Mouse (Mus musculus): ENCODE data around the gene Hspa14. TPM values are rescaled to one million over a fixed set of nuclear protein-coding genes. Genes with fewer than 3 reads are reported as not detected.

Gene Hspa14
- total and polyA plus RNA-seq, 3 experiments: 10.6 to 220 (median 76.4) TPM

GRCm38 (mm10) chr2:3512076-3512475 lies 538 bp downstream of the Hspa14 start:
- Histone ChIP-seq H3K27me3 (ENCODE audit: insufficient read depth, low read length) (no peaks in the 10 kb centered on the region), H3K9me3 (replicated peaks) (no peaks in the 10 kb centered on the region), H3K36me3 (replicated peaks) (peaks cover 42% of the 10 kb centered on the region), H3K4me1 (ENCODE audit: insufficient read depth, low read depth, low read length) (peaks cover 26% of the 10 kb centered on the region), H3K4me3 (ENCODE audit: low read depth, low read length) (peak overlapping the region; percentile 88)
- TF ChIP-seq CTCF (IDR thresholded peaks at IDR 0.05; ENCODE audit: low read depth, low read length): no peak
- TF ChIP-seq POLR2AphosphoS5 (IDR thresholded peaks at IDR 0.05; ENCODE audit: insufficient replicate concordance, low read depth, low read length): no peak
- TF ChIP-seq TAL1 (conservative IDR thresholded peaks at IDR 0.05; ENCODE audit: low read depth, low read length): no peak
- TF ChIP-seq GATA1 (IDR thresholded peaks at IDR 0.05; ENCODE audit: borderline replicate concordance, low read length): no peak
- no peak for TF ChIP-seq GATA2 (IDR thresholded peaks at IDR 0.05; ENCODE audit: borderline replicate concordance, low read depth, low read length)
- DNase-seq (ENCODE audit: low spot score): peak; percentile 48
- ATAC-seq (ENCODE audit: extremely low read depth, insufficient number of reproducible peaks, low FRiP score, poor library complexity, severe bottlenecking): no peak

- ATAC-seq (ENCODE audit: extremely low read depth, insufficient number of reproducible peaks, low FRiP score, poor library complexity, severe bottlenecking) (no peak), DNase-seq (ENCODE audit: low spot score) (no peak)
- H3K27me3 ChIP-seq (ENCODE audit: insufficient read depth, low read length): no peaks in the 10 kb centered on the region
- no peak overlapping the region for H3K4me3 ChIP-seq (ENCODE audit: low read depth, low read length)
- TF ChIP-seq TAL1 (conservative IDR thresholded peaks at IDR 0.05; ENCODE audit: low read depth, low read length): no peak
- TF ChIP-seq GATA2 (IDR thresholded peaks at IDR 0.05; ENCODE audit: borderline replicate concordance, low read depth, low read length): no peak
- TF ChIP-seq CTCF (IDR thresholded peaks at IDR 0.05; ENCODE audit: low read depth, low read length): no peak
- TF ChIP-seq POLR2AphosphoS5 (IDR thresholded peaks at IDR 0.05; ENCODE audit: insufficient replicate concordance, low read depth, low read length): no peak
- no peak for TF ChIP-seq GATA1 (IDR thresholded peaks at IDR 0.05; ENCODE audit: borderline replicate concordance, low read length)
- no peaks in the 10 kb centered on the region for H3K9me3 ChIP-seq (replicated peaks)
- peaks cover 82% of the 10 kb centered on the region for H3K36me3 ChIP-seq (replicated peaks)
- peaks cover 12% of the 10 kb centered on the region for H3K4me1 ChIP-seq (ENCODE audit: insufficient read depth, low read depth, low read length)
Measured at GRCm38 (mm10) chr2:3500886-3501285, 11.7 kb downstream of the Hspa14 start.

- peaks cover 5% of the 10 kb centered on the region for H3K4me1 ChIP-seq (ENCODE audit: insufficient read depth, low read depth, low read length)
- peaks cover 82% of the 10 kb centered on the region for H3K36me3 ChIP-seq (replicated peaks)
- TF ChIP-seq POLR2AphosphoS5 (IDR thresholded peaks at IDR 0.05; ENCODE audit: insufficient replicate concordance, low read depth, low read length) (no peak), CTCF (IDR thresholded peaks at IDR 0.05; ENCODE audit: low read depth, low read length) (no peak), GATA2 (IDR thresholded peaks at IDR 0.05; ENCODE audit: borderline replicate concordance, low read depth, low read length) (no peak)
- DNase-seq (ENCODE audit: low spot score): no peak
- H3K9me3 ChIP-seq (replicated peaks): no peaks in the 10 kb centered on the region
- ATAC-seq (ENCODE audit: extremely low read depth, insufficient number of reproducible peaks, low FRiP score, poor library complexity, severe bottlenecking): no peak
- no peak overlapping the region for H3K4me3 ChIP-seq (ENCODE audit: low read depth, low read length)
- no peaks in the 10 kb centered on the region for H3K27me3 ChIP-seq (ENCODE audit: insufficient read depth, low read length)
Measured at GRCm38 (mm10) chr2:3499543-3499942, 13.1 kb downstream of the Hspa14 start.

- TF ChIP-seq GATA1 (IDR thresholded peaks at IDR 0.05; ENCODE audit: borderline replicate concordance, low read length) (no peak), GATA2 (IDR thresholded peaks at IDR 0.05; ENCODE audit: borderline replicate concordance, low read depth, low read length) (no peak), CTCF (IDR thresholded peaks at IDR 0.05; ENCODE audit: low read depth, low read length) (no peak), POLR2AphosphoS5 (IDR thresholded peaks at IDR 0.05; ENCODE audit: insufficient replicate concordance, low read depth, low read length) (no peak), TAL1 (conservative IDR thresholded peaks at IDR 0.05; ENCODE audit: low read depth, low read length) (no peak)
- ATAC-seq (ENCODE audit: extremely low read depth, insufficient number of reproducible peaks, low FRiP score, poor library complexity, severe bottlenecking): peak; percentile 15; the same call in 1 of the 2 replicates
Measured at GRCm38 (mm10) chr2:3493833-3494409, 18.7 kb downstream of the Hspa14 start.

GRCm38 (mm10) chr2:3489816-3490215 lies 22.8 kb downstream of the Hspa14 start:
- ATAC-seq (ENCODE audit: extremely low read depth, insufficient number of reproducible peaks, low FRiP score, poor library complexity, severe bottlenecking) (no peak), DNase-seq (ENCODE audit: low spot score) (no peak)
- H3K4me3 ChIP-seq (ENCODE audit: low read depth, low read length): no peak overlapping the region
- peaks cover 7% of the 10 kb centered on the region; the same call in 1 of the 2 replicates for H3K4me1 ChIP-seq (ENCODE audit: insufficient read depth, low read depth, low read length)
- peaks cover 56% of the 10 kb centered on the region for H3K36me3 ChIP-seq (replicated peaks)
- TF ChIP-seq TAL1 (conservative IDR thresholded peaks at IDR 0.05; ENCODE audit: low read depth, low read length) (no peak), CTCF (IDR thresholded peaks at IDR 0.05; ENCODE audit: low read depth, low read length) (no peak), GATA1 (IDR thresholded peaks at IDR 0.05; ENCODE audit: borderline replicate concordance, low read length) (no peak), POLR2AphosphoS5 (IDR thresholded peaks at IDR 0.05; ENCODE audit: insufficient replicate concordance, low read depth, low read length) (no peak), GATA2 (IDR thresholded peaks at IDR 0.05; ENCODE audit: borderline replicate concordance, low read depth, low read length) (no peak)
- no peaks in the 10 kb centered on the region for H3K27me3 ChIP-seq (ENCODE audit: insufficient read depth, low read length)
- H3K9me3 ChIP-seq (replicated peaks): no peaks in the 10 kb centered on the region

More at GRCm38 (mm10) chr2:3493833-3494409, 18.7 kb downstream of the Hspa14 start:
- H3K4me3 ChIP-seq (ENCODE audit: low read depth, low read length): no peak overlapping the region
- H3K36me3 ChIP-seq (replicated peaks): peaks cover 90% of the 10 kb centered on the region
- H3K27me3 ChIP-seq (ENCODE audit: insufficient read depth, low read length): no peaks in the 10 kb centered on the region
- no peak for DNase-seq (ENCODE audit: low spot score)
- peaks cover 7% of the 10 kb centered on the region; the same call in 1 of the 2 replicates for H3K4me1 ChIP-seq (ENCODE audit: insufficient read depth, low read depth, low read length)
- no peaks in the 10 kb centered on the region for H3K9me3 ChIP-seq (replicated peaks)

- ATAC-seq (ENCODE audit: extremely low read depth, insufficient number of reproducible peaks, low FRiP score, poor library complexity, severe bottlenecking): 0 out of 2 replicates have a peak, but pooled peaks have one; percentile 38
- Histone ChIP-seq H3K4me1 (ENCODE audit: insufficient read depth, low read depth, low read length) (peaks cover 12% of the 10 kb centered on the region), H3K36me3 (replicated peaks) (peaks cover 15% of the 10 kb centered on the region), H3K4me3 (ENCODE audit: low read depth, low read length) (no peak overlapping the region), H3K9me3 (replicated peaks) (no peaks in the 10 kb centered on the region), H3K27me3 (ENCODE audit: insufficient read depth, low read length) (no peaks in the 10 kb centered on the region)
- no peak for DNase-seq (ENCODE audit: low spot score)
- TF ChIP-seq TAL1 (conservative IDR thresholded peaks at IDR 0.05; ENCODE audit: low read depth, low read length): no peak
- no peak for TF ChIP-seq CTCF (IDR thresholded peaks at IDR 0.05; ENCODE audit: low read depth, low read length)
- TF ChIP-seq GATA2 (IDR thresholded peaks at IDR 0.05; ENCODE audit: borderline replicate concordance, low read depth, low read length): no peak
- TF ChIP-seq GATA1 (IDR thresholded peaks at IDR 0.05; ENCODE audit: borderline replicate concordance, low read length): no peak
- TF ChIP-seq POLR2AphosphoS5 (IDR thresholded peaks at IDR 0.05; ENCODE audit: insufficient replicate concordance, low read depth, low read length): no peak
Measured at GRCm38 (mm10) chr2:3480239-3480638, 32.4 kb downstream of the Hspa14 start.

Measured in G1E (cell line).